Mouse (Mus musculus) kidney, postnatal 4 days (tissue): ENCODE measurements at regions not wholly inside any gene's neighbourhood (a gene's known extent, or its start where the extent isn't known, plus 50 kb on each side); places are given as distances from the start of the nearest gene placed in this dataset.

Experiments used
- DNase-seq, 2 experiments: peaks; one replicate each; pipeline ENCODE4 v3.0.0; 2021; ENCODE audit warnings: mixed read lengths in 2 of 2

DNA sequence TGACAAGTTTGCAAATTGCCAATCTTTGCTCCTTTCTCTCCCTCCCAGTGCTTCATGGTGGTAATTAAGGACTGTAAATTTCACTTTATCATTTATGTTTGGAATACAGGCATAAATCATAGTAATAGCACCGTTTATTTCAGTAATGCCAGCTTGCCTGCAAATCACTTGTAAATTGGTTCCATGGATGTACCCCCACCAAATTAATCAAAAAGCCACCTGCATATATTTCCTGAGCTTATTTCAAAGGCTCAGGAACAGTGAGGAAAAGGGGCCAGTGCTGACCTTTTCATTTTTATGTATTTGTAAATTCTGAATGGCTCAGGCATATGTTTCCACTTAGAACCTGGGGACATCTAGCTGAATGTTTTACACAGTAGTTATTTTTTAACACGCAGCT, 115.0 kb downstream of the D3Ertd751e start:
- no peak for DNase-seq

- DNase-seq, result no peak
Observed at GRCm38 (mm10) chr3:41862674-41863073, 120.3 kb downstream of the D3Ertd751e start.

DNA sequence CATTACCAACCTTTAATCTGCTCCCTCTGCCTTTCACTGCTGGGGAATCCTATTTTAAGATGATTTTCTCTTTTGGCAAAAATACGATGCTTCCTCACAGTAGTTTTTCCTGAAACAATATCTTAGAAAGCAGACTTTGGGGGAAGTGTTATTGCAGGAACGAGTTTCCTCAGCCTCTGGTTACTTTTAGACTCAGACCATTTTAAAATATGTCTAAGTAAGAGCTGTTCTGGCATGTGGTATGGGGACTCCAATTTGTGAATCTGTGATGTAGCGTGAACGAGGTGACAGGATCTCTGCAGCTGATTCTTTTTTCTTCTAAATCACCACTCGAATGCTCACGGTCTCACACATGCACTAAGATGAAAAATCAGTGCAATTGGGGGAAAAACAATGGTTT, 166.5 kb downstream of the D3Ertd751e start:
- no peak for DNase-seq

DNA sequence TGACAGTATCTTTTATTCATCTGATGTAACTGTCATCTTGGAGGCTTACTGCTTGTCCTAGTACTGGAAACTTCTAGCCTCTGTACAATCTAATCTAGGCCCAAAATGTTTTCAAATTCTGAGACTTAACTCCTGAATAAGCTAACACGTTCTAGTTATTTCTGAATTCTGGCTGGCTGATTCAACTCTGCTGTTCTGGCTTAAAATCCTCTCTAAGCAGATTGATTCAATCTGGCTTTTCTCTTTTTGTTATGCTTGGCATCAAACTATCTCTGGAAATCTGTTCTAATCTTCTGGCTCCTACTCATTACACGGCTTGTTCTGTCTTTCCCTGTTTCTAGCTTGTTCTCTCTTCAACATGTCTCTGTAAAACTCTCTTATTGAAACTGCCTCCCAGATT, 170.8 kb downstream of the D3Ertd751e start:
- DNase-seq, result no peak

DNA sequence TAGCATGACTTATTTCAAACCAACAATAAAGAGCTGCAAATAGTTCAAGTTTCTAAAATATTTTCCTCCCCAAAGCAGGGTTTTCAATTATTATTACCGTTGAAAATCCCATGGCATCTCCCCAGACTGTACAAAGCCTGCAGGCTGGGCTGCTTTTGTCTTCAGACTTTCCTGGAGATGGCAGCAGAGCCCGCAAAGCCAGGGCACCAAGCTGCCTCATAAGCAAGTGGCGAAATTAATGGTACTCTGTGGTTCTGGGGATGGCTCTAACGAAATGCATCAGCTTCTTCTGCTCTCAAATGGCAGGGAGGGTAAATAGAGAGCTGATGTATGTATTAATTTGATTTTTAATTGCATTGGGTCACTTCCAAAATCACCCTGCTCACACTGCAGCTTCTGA, 197.4 kb downstream of the D3Ertd751e start:
- DNase-seq, result no peak

DNA sequence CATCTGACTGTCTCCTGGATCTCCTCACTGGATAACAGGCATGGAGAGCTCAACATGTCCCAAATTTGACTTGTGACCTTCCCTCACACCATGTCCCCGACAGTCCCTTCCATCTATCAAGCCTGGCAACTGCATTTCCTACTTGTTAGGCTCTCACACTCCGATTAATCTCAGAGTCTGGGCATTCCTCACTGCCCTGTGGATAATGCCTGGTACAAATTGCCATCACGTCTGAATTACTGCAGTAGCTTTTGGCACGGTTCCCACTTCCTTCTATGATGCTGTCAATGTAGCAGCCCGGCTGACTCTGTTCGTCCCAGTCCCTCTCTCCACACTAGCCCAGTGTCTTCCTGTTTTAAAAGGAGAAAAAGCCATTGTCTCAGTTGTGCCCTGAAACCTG, 200.6 kb downstream of the D3Ertd751e start:
- no peak for DNase-seq

DNA sequence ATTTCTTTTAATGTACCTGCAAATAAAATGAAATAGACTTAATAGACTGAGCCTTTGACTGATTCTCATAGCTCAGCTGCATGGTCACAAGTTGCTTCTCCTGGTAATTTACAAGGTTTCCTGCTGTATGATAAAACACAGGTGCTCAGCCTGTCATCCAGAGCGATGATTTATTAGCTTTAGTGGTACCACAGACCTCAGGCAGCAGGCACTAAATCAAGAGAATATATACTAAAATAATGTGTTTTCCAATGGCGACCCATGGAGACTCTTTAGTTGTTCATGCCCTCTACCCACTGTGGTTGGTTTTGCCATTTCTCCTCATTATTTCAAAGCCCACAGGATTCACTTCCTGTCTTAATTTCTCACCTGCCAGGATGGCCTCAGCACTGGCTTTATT, 207.0 kb downstream of the D3Ertd751e start:
- DNase-seq, result no peak

GRCm38 (mm10) chr3:41957385-41957784, 215.0 kb downstream of the D3Ertd751e start:
- no peak for DNase-seq

GRCm38 (mm10) chr3:41960209-41960608, 217.8 kb downstream of the D3Ertd751e start:
- no peak for DNase-seq

DNA sequence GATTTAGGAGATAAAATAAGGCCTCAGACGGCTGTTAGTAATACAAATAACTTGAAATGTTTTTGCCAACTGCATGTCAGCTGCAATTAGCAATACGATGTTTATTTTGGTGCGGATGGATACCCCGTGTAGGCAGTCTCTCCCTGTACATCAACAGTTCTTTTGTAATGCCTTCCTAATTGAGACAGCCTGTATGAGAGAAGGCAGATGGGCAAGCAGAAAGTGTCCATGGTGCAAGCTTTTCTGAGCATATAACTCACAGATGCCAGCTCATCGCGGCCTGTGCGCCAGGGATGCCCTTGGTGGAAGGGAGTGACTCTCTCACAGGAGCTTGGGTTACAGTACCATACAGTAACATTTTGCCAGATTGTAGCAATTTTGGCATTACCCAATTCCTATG, 220.5 kb downstream of the D3Ertd751e start:
- no peak for DNase-seq

DNA sequence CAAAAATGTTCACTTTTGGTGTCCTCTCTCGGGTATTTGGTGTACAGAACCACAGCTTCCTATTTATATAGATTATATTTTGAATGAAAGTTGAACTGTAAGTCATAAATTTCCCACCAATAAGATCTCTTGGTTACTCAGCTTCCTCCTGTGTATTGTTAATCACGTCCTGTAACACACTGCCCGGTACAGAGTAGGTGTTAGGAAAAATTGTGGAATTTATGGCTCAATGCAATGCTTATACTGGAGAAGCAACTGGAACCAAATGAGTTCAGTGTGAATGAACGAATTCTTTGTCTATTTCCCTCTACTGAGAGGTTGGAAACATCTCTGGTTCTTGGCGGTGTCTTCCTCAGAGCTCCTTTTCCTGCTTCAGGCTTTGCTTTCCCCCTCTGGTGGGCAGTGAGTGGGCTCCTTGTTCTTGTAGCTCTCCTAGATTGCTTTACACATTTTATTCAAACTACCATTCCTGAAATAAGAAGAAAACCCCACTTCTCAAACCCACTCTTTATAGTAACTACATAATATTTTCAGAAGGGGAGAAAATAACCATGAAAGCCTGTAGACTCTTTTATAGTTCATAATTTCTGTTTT, 264.4 kb downstream of the D3Ertd751e start:
- DNase-seq, result no peak

- DNase-seq, result no peak
Observed at GRCm38 (mm10) chr3:42023187-42023586, 280.8 kb downstream of the D3Ertd751e start.

- no peak for DNase-seq
Observed at GRCm38 (mm10) chr3:42039632-42040031, 297.2 kb downstream of the D3Ertd751e start.

DNA sequence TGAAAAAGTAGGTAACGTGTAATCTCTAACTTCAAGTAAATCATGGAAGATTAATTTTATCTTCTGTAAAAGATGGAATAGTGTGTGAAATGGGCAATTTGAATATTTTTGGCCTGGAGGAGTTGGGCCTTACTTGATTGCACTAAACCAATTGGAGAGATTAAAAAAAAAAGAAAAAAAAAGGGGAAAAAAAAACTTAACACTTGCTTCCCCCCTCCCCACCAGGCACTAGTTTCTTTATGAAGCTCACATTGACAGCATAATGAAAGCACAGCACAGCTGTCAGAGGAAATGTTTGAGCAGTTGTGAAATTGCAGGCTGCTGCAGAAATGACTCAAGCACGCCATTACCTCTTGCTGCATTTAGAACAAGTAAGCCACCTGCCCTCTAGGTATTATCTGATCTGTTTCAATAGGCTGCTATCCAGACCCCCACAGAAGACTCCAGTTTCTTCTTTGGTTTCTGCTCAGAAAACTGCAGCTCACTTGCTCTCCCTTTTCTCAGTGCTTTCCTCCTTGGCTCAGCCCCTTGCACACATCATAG, 297.9 kb downstream of the D3Ertd751e start:
- no peak for DNase-seq

DNA sequence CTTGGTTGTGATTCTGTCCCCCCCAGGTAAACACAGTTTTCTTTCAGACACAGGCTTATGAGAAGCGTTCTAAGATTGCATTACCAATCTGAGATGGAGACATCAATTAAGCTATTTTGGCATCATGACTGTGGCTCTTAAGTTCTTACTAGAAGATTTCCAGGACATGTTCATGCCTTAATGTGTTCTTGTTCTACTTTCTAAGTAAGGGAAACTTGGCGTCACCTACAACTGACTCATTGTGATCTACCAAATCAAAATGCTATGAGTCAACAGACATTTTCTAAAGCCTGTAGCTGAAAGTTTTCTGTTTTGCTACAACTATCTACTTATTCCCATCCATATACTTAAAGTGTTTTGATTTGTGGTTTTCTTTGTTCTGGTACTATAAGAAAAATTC, 298.5 kb downstream of the D3Ertd751e start:
- no peak for DNase-seq

GRCm38 (mm10) chr3:42057286-42057868, 315.0 kb downstream of the D3Ertd751e start:
- peak; percentile 7 to 31 for DNase-seq

- no peak for DNase-seq
Observed at GRCm38 (mm10) chr3:42065093-42065935, 322.9 kb downstream of the D3Ertd751e start.

GRCm38 (mm10) chr3:42065962-42066361, 323.6 kb downstream of the D3Ertd751e start:
- DNase-seq, result no peak

DNA sequence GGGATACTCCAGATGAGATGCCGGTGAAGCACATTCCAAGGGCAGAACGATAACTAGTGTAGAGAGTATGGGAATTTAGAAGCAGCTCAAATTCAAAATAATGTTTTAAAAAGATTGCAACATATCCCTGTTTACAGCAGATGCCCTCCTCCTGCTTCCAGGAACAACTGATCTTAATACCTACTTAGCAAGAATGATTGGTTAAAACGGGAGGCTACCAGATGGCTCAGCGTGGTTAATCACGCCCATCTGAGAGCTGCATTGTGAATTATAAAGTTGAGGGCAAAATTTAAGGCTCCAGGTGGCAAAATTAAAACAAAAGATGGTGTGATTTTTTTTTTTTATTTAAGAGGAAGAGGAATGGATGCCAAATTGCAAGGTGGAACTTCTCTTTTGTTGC, 324.6 kb downstream of the D3Ertd751e start:
- no peak for DNase-seq

DNA sequence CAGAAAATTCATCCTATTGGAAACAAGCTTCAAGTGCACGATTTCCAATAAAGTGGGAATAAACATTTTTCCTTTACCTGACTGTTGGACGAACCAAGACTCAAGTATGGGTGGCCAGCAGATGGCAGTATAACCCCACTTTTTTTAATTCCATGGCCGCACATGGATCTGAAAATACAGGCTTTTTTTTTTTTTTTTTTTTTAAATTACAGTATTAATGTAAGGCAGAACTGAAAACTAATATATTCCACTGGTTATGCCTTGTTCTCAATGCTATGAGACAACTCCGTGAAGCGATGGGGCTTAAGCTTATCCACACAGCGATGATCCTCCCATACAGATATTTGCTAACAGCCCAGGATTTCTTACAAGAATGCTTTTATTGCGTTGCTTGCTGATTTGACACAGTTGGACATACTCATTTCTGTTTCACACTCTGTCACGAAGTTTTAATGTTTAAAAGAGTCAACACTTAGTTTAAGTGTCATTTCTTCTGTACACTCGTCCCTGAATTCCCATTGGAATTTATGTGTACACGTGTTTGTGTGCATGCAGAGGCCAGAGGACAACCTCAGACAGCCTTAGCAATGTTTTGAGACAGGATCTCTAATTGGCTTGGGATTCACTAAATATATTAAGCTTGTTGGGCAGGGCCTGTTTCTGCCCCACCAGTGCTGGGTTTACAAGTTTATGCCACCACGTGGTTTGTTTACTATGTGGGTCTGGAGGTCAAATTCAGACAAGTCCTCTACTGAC, 332.3 kb downstream of the D3Ertd751e start:
- peak; percentile 52 to 56 for DNase-seq

- DNase-seq, result peak; percentile 59 to 69
Observed at GRCm38 (mm10) chr3:42110976-42111847, 368.8 kb downstream of the D3Ertd751e start.
